Mouse (Mus musculus) layer of hippocampus, adult 8-10 months (tissue): ENCODE data around the gene Tmem268. TPM values are rescaled to one million over a fixed set of nuclear protein-coding genes. Genes with fewer than 3 reads are reported as not detected.

ENCODE experiments used
- DNase-seq, 2 experiments: peaks; one replicate each; pipeline ENCODE4 v3.0.0; 2022; ENCODE audit warnings: low spot score in 2 of 2
- total RNA-seq, 4 experiments: library from RNA; stranded (reverse); gene quantifications; 2 replicates each; pipeline ENCODE4 v1.2.4; 2022

Tmem268 gene
- 1 to 10 TPM; 6.5 to 9.6 (median 9.0) TPM for total RNA-seq

GRCm38 (mm10) chr4:63558407-63559081 is at the start of gene Tmem268:
Gene Tmem268 (plus strand): TSS chr4:63558781.
- peak in 1 of 2 experiments; percentile 47 for DNase-seq

- DNase-seq, result no peak
These were observed 45.7 kb upstream of the Tmem268 start for GRCm38 (mm10) chr4:63512921-63513320.

GRCm38 (mm10) chr4:63514454-63514984 is 44.1 kb upstream of the Tmem268 start:
- no peak for DNase-seq

GRCm38 (mm10) chr4:63515021-63515420 is 43.6 kb upstream of the Tmem268 start:
- no peak for DNase-seq

GRCm38 (mm10) chr4:63521813-63522419 is 36.7 kb upstream of the Tmem268 start:
- DNase-seq, result no peak

- DNase-seq, result no peak
These were observed 33.1 kb upstream of the Tmem268 start for GRCm38 (mm10) chr4:63525514-63525913.

- DNase-seq, result peak; percentile 76 to 84
These were observed 29.6 kb upstream of the Tmem268 start for GRCm38 (mm10) chr4:63528946-63529345.

GRCm38 (mm10) chr4:63530409-63530808 is 28.2 kb upstream of the Tmem268 start:
- no peak for DNase-seq

- no peak for DNase-seq
These were observed 21.0 kb upstream of the Tmem268 start for GRCm38 (mm10) chr4:63537602-63538001.

- no peak for DNase-seq
These were observed 16.4 kb upstream of the Tmem268 start for GRCm38 (mm10) chr4:63542209-63542608.

- no peak for DNase-seq
These were observed 14.7 kb upstream of the Tmem268 start for GRCm38 (mm10) chr4:63543746-63544493.

- peak; percentile 91 to 95 for DNase-seq
These were observed 13.9 kb upstream of the Tmem268 start, which contains the start of gene Atp6v1g1 for GRCm38 (mm10) chr4:63544494-63545230. Gene Atp6v1g1 (plus strand): TSS chr4:63544772.

- no peak for DNase-seq
These were observed 13.2 kb upstream of the Tmem268 start for GRCm38 (mm10) chr4:63545231-63545958.

GRCm38 (mm10) chr4:63546441-63547055 is 12.0 kb upstream of the Tmem268 start:
- no peak for DNase-seq

- DNase-seq, result no peak
These were observed 10.8 kb upstream of the Tmem268 start for GRCm38 (mm10) chr4:63547799-63548198.

GRCm38 (mm10) chr4:63548491-63548890 is 10.1 kb upstream of the Tmem268 start:
- no peak for DNase-seq

GRCm38 (mm10) chr4:63550908-63551307 is 7.7 kb upstream of the Tmem268 start:
- no peak for DNase-seq

GRCm38 (mm10) chr4:63552865-63553264 is 5.7 kb upstream of the Tmem268 start:
- DNase-seq, result no peak

GRCm38 (mm10) chr4:63553789-63554576 is 4.6 kb upstream of the Tmem268 start:
- no peak for DNase-seq
